Mouse (Mus musculus) liver, embryonic 14.5 days (tissue): ENCODE measurements around the gene Tpr.

ENCODE experiments used
- CTCF ChIP-seq: IDR thresholded peaks from 2 replicates; pipeline ENCODE4 v1.5.1; 2016; ENCODE audit warnings: antibody characterized with exemption, low read depth, control low read depth
- EP300 ChIP-seq: IDR thresholded peaks from 2 replicates; pipeline ENCODE4 v1.6.1; 2016; ENCODE audit warnings: antibody characterized with exemption, low read depth

- TF ChIP-seq EP300 (no peak), CTCF (no peak)
Measured at GRCm38 (mm10) chr1:150391931-150392637, 554 bp upstream of the Tpr start.
